Mouse (Mus musculus): ENCODE data around the gene Ablim2.
A peak's percentile ranks its signal among the peaks of the same experiment; 100 is the strongest.

The Ablim2 gene

DNA sequence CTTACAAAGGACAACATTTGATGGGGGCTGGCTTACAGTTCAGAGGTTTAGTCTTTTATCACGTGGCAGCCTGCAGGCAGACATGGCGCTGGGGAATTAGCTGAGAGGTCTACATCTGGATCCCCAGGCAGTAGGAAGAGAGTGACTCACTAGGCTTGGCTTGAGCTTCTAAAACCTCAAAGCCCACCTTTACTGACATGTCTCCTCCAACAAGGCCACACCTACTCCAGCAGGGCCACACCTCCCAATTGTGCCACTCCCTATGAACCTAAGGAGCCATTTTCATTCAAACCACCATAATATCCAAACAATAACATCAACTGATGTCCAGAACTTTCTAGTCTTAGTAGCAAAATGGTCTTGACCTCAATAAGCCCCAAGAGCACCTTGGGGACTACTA is 12.6 kb downstream of the Ablim2 start:
- DNase-seq (ENCODE audit: low read depth, low spot score), result no peak

- DNase-seq (ENCODE audit: low read depth, low spot score), result peak; percentile 74
Observed at GRCm38 (mm10) chr5:35770891-35771663, 13.4 kb downstream of the Ablim2 start.

GRCm38 (mm10) chr5:35773274-35774136 is 15.8 kb downstream of the Ablim2 start:
- no peak for DNase-seq (ENCODE audit: low read depth, low spot score)

- DNase-seq (ENCODE audit: low read depth, low spot score), result no peak
Observed at GRCm38 (mm10) chr5:35774137-35774424, 16.4 kb downstream of the Ablim2 start.

- DNase-seq (ENCODE audit: low read depth, low spot score), result no peak
Observed at GRCm38 (mm10) chr5:35781116-35781515, 23.4 kb downstream of the Ablim2 start.

GRCm38 (mm10) chr5:35782648-35783180 is 25.0 kb downstream of the Ablim2 start:
- no peak for DNase-seq (ENCODE audit: low read depth, low spot score)

- DNase-seq (ENCODE audit: low read depth, low spot score), result peak; percentile 94
Observed at GRCm38 (mm10) chr5:35785853-35786252, 28.2 kb downstream of the Ablim2 start.

GRCm38 (mm10) chr5:35787847-35788246 is 30.2 kb downstream of the Ablim2 start:
- DNase-seq (ENCODE audit: low read depth, low spot score), result no peak

DNA sequence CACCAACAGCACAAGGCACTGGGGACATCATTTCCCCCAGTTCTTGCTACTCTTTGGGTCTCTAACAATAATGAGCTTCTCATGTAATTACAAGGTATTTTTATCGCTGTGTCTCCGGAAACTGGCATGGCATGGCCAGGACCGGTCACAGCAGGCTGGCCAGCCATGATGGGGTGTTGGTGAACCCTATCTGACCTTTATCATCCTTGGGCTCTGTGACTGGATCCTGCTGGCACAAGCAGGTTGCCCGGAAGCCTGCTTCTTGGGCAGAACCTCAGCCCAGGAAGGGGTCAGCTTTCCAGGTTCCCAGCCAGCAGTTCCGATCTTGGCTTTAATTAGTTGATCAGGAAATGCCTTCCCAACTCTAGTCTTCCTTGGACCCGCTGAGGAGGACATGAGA is 31.0 kb downstream of the Ablim2 start:
- DNase-seq (ENCODE audit: low read depth, low spot score), result no peak

DNA sequence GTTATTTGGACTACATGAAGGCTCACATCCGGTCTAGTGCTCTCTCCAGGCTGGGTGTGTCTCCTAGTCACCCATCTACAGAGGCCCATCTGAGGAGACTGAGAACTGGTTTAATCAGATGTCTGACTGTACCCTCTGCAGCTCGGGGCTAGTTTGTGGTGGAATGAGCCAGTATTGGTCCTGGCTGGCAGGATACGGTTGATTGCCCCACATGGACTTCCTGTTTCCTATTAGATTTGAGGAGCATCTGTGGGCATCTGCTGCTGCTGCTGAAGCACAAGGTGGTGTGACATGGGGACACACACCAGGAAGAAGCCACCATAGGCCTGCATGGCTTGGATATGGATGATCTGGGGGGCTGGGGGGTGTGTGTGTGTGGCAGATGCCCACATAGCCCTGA is 32.0 kb downstream of the Ablim2 start:
- no peak for DNase-seq (ENCODE audit: low read depth, low spot score)

GRCm38 (mm10) chr5:35790387-35791065 is 32.8 kb downstream of the Ablim2 start:
- DNase-seq (ENCODE audit: low read depth, low spot score), result no peak

- no peak for DNase-seq (ENCODE audit: low read depth, low spot score)
Observed at GRCm38 (mm10) chr5:35793971-35794370, 36.3 kb downstream of the Ablim2 start.

DNA sequence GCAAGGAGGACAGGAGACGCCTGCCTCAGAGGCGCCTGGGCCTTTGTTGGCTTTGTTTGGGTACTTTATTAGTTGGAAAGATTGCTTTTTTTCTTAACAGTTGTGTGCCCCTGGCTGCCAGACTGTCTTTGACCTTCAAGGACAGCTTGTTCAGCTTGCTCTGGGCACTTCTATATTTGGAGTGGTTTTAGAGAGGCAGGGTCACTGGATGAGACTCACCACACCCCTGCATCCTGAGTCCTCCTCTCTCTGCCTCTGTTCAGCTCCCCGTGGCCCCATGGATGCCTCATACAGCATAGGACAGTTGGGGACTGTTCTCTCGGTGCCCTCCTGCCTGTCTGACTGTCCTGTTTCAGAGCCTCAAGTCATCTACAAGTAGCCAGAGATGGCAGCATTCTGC is 37.3 kb downstream of the Ablim2 start:
- DNase-seq (ENCODE audit: low read depth, low spot score), result no peak

- peak; percentile 91 for DNase-seq (ENCODE audit: low read depth, low spot score)
Observed at GRCm38 (mm10) chr5:35795481-35796048, 37.9 kb downstream of the Ablim2 start.

DNA sequence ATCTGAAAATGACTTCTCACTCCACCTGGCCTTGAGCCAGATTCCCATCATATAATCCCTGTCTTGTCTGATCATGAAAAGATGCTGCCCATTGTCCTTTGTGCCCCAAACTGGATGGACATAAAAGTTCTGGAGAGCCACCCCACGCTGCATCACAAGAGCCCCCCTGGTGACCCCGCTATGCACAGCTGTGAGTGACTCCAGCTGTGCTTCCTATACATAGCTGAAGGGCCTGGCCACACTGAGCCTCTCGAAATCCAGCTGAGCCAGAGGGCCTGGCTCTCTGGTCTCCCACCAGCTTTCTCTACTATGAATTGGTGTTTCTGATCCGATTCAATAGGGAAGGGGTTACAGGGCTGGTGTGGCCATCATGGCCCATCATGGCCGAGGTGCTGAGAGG is 38.5 kb downstream of the Ablim2 start:
- no peak for DNase-seq (ENCODE audit: low read depth, low spot score)

DNA sequence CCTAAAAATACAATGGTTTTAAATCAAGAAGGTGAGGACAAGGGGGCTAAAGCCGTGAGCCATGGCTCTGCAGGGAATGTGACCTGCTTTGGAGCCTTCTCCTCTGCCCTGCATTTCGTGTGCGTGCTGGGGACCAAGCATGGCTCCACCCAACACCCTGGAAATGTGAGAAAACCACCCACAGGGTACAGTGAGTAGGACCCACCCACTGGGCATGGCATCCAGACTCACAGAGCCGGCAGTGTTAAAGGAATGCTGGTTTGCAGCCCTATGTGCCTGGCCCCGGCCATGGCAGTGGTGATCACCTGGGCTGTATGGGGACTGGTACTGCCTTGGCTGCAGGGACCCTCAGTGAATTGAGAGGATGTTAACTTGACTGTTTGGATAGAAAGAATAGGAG is 41.4 kb downstream of the Ablim2 start:
- DNase-seq (ENCODE audit: low read depth, low spot score), result no peak

- peak; percentile 27 for DNase-seq (ENCODE audit: low read depth, low spot score)
Observed at GRCm38 (mm10) chr5:35803416-35803815, 45.7 kb downstream of the Ablim2 start.

GRCm38 (mm10) chr5:35804685-35805084 is 47.0 kb downstream of the Ablim2 start:
- DNase-seq (ENCODE audit: low read depth, low spot score), result no peak

- no peak for DNase-seq (ENCODE audit: low read depth, low spot score)
Observed at GRCm38 (mm10) chr5:35805209-35805608, 47.5 kb downstream of the Ablim2 start.

GRCm38 (mm10) chr5:35807018-35807417 is 49.3 kb downstream of the Ablim2 start:
- DNase-seq (ENCODE audit: low read depth, low spot score), result no peak

DNA sequence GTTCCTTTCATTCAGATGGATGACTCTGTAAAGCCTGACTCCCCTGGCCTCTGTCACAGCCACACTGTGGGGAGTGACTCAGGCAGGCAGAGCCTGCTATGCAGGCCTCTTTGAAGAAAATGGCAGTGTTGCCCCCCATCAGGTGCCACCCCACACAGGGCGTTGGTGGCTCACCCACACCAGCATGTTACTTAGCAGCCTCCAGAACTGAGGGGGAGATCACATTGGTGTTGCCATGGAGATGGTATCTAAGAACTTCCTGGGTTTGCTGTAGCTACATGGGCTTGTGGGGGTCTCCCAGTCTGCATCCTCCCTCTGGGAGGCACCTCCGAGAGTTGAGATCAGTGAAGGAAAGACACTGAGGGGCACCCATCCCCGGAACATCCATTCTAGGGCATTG is 52.8 kb downstream of the Ablim2 start:
- DNase-seq (ENCODE audit: low read depth, low spot score), result no peak

Data from skeletal muscle tissue, adult 2 months (tissue).